Mouse (Mus musculus) B cell, adult 62 days (primary cell): ENCODE measurements around the gene Otos. TPM values are rescaled to one million over a fixed set of nuclear protein-coding genes. Genes with fewer than 3 reads are reported as not detected.

Experiments
- total RNA-seq: library from RNA; stranded (reverse); gene quantifications from 4 replicates; pipeline ENCODE4 v1.2.4, GENCODE M21; 2023

Gene Otos
- not detected in 4 replicates for total RNA-seq

GRCm38 (mm10) chr1:92648673-92649072, at the start of gene Otos:
Otos (minus strand) TSS chr1:92648841.

GRCm38 (mm10) chr1:92641514-92642272, 6.9 kb downstream of the Otos start, which contains the start of gene Cops9:
Cops9 (minus strand) TSS chr1:92641985.

GRCm38 (mm10) chr1:92617488-92617887, 31.2 kb downstream of the Otos start, which contains the start of gene Olfr12:
Olfr12 (plus strand) TSS chr1:92617788.

GRCm38 (mm10) chr1:92605482-92605881, 43.2 kb downstream of the Otos start, which contains the start of gene Olfr1410:
Olfr1410 (plus strand) TSS chr1:92605782.

Other genes starting within 250 kb of the Otos start
- 101 to 110 TPM (median 107 TPM) in 4 replicates for gene Ndufa10, start 175.0 kb downstream of the Otos start, total RNA-seq
- not detected in 4 replicates for gene Olfr1416, start 163.7 kb downstream of the Otos start, total RNA-seq
- not detected in 4 replicates for gene Olfr1415, start 152.7 kb downstream of the Otos start, total RNA-seq
- not detected in 4 replicates for gene Olfr1414, start 130.2 kb downstream of the Otos start, total RNA-seq
- not detected in 4 replicates for gene Olfr1413, start 77.5 kb downstream of the Otos start, total RNA-seq
- gene Olfr1412, start 63.1 kb downstream of the Otos start, total RNA-seq: not detected in 4 replicates
- not detected in 4 replicates for gene Olfr1411, start 54.4 kb downstream of the Otos start, total RNA-seq
- not detected in 4 replicates for gene Olfr1410, start 43.1 kb downstream of the Otos start, total RNA-seq
- gene Olfr12, start 31.1 kb downstream of the Otos start, total RNA-seq: not detected in 4 replicates
- 69.8 to 73.5 TPM (median 72.4 TPM) in 4 replicates for gene Cops9, start 6.9 kb downstream of the Otos start, total RNA-seq
- gene Gpc1, start 182.8 kb upstream of the Otos start, total RNA-seq: 0.30 TPM in 1 of 4 replicates, not detected in the others